Mouse (Mus musculus) kidney, embryonic 14.5 days (tissue): ENCODE data around the gene Tubb5. TPM values are rescaled to one million over a fixed set of nuclear protein-coding genes. Genes with fewer than 3 reads are reported as not detected.

Experiments
- ATAC-seq: fragments of 200-750 bp; cut with Nextera tagmentation; 2 replicates; pipeline ENCODE4 v1.8.0; 2017; ENCODE audit warnings: moderate number of reproducible peaks, mild to moderate bottlenecking, moderate TSS enrichment, moderate library complexity; ENCODE audit not compliant: low FRiP score, low TSS enrichment
- H3K27ac ChIP-seq: fragments of 300-500 bp; sonication (generic); 2 replicates; pipeline ENCODE4 v1.5.1; 2014; ENCODE audit warnings: low read depth, mild to moderate bottlenecking, low read length, moderate library complexity, mixed read lengths
- H3K27me3 ChIP-seq: fragments of 300-500 bp; sonication (generic); 2 replicates; pipeline ENCODE4 v1.6.1; 2014; ENCODE audit warnings: mild to moderate bottlenecking, low read length; ENCODE audit not compliant: control insufficient read depth, insufficient read depth
- H3K36me3 ChIP-seq: fragments of 300-500 bp; sonication (generic); 2 replicates; pipeline ENCODE4 v1.6.1; 2014; ENCODE audit warnings: low read length, mixed read lengths; ENCODE audit not compliant: control insufficient read depth, insufficient read depth
- H3K4me1 ChIP-seq: fragments of 300-500 bp; sonication (generic); 2 replicates; pipeline ENCODE4 v1.6.1; 2014; ENCODE audit warnings: low read length, mixed read lengths; ENCODE audit not compliant: control insufficient read depth, insufficient read depth
- H3K4me2 ChIP-seq: fragments of 300-500 bp; sonication (generic); replicated peaks from 2 replicates; pipeline ENCODE4 v1.6.1; 2014; ENCODE audit warnings: low read depth, mild to moderate bottlenecking, low read length
- H3K4me3 ChIP-seq: fragments of 300-500 bp; sonication (generic); 2 replicates; pipeline ENCODE4 v1.5.1; 2014; ENCODE audit warnings: mild to moderate bottlenecking, low read length
- H3K9ac ChIP-seq: fragments of 300-500 bp; sonication (generic); 2 replicates; pipeline ENCODE4 v1.6.1; 2014; ENCODE audit warnings: low read depth, mild to moderate bottlenecking, low read length, moderate library complexity
- H3K9me3 ChIP-seq: fragments of 300-500 bp; sonication (generic); 2 replicates; pipeline ENCODE4 v1.6.1; 2016; ENCODE audit warnings: low read length; ENCODE audit not compliant: control insufficient read depth
- WGBS: fragments of 180-500 bp; shearing (Covaris S2); extraction: QIAGEN DNeasy Blood & Tissue Kit; methylation state at CpG from one replicate; pipeline ENCODE4 v1.1.7; 2014; 5-methylcytosine and 5-hydroxymethylcytosine counted together
- polyA plus RNA-seq: library from polyadenylated mRNA; unstranded; fragments of >200 nt; fragmentation: Nextera tagmentation; extraction: Ambion mirVana; gene quantifications from 2 replicates; pipeline ENCODE4 v1.2.1, GENCODE M21; 2014

Tubb5 gene
- polyA plus RNA-seq, 1 experiment from 2014 or later: 1,103 TPM

- peak overlapping the region; percentile 97 for H3K4me2 ChIP-seq
- H3K27me3 ChIP-seq: no peaks in the 10 kb centered on the region
- H3K4me1 ChIP-seq: peaks cover under 1% of the 10 kb centered on the region
- 3% methylated on average over 11 of the region's 11 CpGs for WGBS
- peak overlapping the region; percentile 56 for H3K4me3 ChIP-seq
- H3K36me3 ChIP-seq: peaks cover 16% of the 10 kb centered on the region; the same call in 1 of the 2 replicates
- peak overlapping the region; percentile 79; the same call in 1 of the 2 replicates for H3K27ac ChIP-seq
- H3K9me3 ChIP-seq: no peaks in the 10 kb centered on the region
- H3K9ac ChIP-seq: peak overlapping the region; percentile 67; the same call in 1 of the 2 replicates
- ATAC-seq: no peak; the same call in 1 of the 2 replicates
Observed at GRCm38 (mm10) chr17:35822564-35822963, 15.5 kb downstream of the Tubb5 start.

GRCm38 (mm10) chr17:35821439-35822430 lies 16.4 kb downstream of the Tubb5 start, which contains the start of gene Ier3:
Ier3 (plus strand) TSS chr17:35821684.
- Histone ChIP-seq H3K4me3 (peak within 1 kb of the TSS; percentile 56), H3K36me3 (peaks cover 13% of the 10 kb centered on the region; the same call in 1 of the 2 replicates), H3K27ac (no peak within 1 kb of the TSS; the same call in 1 of the 2 replicates), H3K9ac (peak within 1 kb of the TSS; percentile 72), H3K9me3 (no peaks in the 10 kb centered on the region), H3K4me1 (peaks cover 9% of the 10 kb centered on the region), H3K4me2 (peak within 1 kb of the TSS; percentile 97), H3K27me3 (no peaks in the 10 kb centered on the region)
- WGBS: under 1% methylated on average over 60 of the region's 62 CpGs
- peak; percentile 48 for ATAC-seq

- H3K27me3 ChIP-seq: no peaks in the 10 kb centered on the region
- peaks cover under 1% of the 10 kb centered on the region; the same call in 1 of the 2 replicates for H3K36me3 ChIP-seq
- no peaks in the 10 kb centered on the region for H3K9me3 ChIP-seq
- no peak overlapping the region for H3K4me2 ChIP-seq
- 82% methylated on average over 5 of the region's 5 CpGs for WGBS
- H3K4me1 ChIP-seq: peaks cover 9% of the 10 kb centered on the region
- no peak overlapping the region for H3K27ac ChIP-seq
- H3K9ac ChIP-seq: no peak overlapping the region
- no peak overlapping the region for H3K4me3 ChIP-seq
- no peak for ATAC-seq
Observed at GRCm38 (mm10) chr17:35820111-35820510, 18.0 kb downstream of the Tubb5 start.

- no peaks in the 10 kb centered on the region for H3K27me3 ChIP-seq
- no peak overlapping the region for H3K4me2 ChIP-seq
- no peaks in the 10 kb centered on the region for H3K9me3 ChIP-seq
- H3K4me1 ChIP-seq: peaks cover 16% of the 10 kb centered on the region
- no peak overlapping the region for H3K27ac ChIP-seq
- H3K36me3 ChIP-seq: no peaks in the 10 kb centered on the region
- WGBS: 46% methylated on average over 10 of the region's 10 CpGs
- no peak for ATAC-seq
- H3K4me3 ChIP-seq: no peak overlapping the region
- no peak overlapping the region for H3K9ac ChIP-seq
Observed at GRCm38 (mm10) chr17:35817226-35817625, 20.9 kb downstream of the Tubb5 start.

- WGBS: 47% methylated on average over 10 of the region's 14 CpGs
- Histone ChIP-seq H3K4me2 (no peak overlapping the region), H3K36me3 (no peaks in the 10 kb centered on the region), H3K27ac (no peak overlapping the region), H3K27me3 (no peaks in the 10 kb centered on the region), H3K9me3 (no peaks in the 10 kb centered on the region), H3K9ac (no peak overlapping the region), H3K4me3 (no peak overlapping the region), H3K4me1 (peaks cover 16% of the 10 kb centered on the region)
- ATAC-seq: no peak
Observed at GRCm38 (mm10) chr17:35816686-35817085, 21.4 kb downstream of the Tubb5 start.

- 53% methylated on average over 7 of the region's 7 CpGs for WGBS
- Histone ChIP-seq H3K27ac (no peak overlapping the region), H3K9ac (no peak overlapping the region), H3K4me1 (peaks cover 16% of the 10 kb centered on the region), H3K9me3 (no peaks in the 10 kb centered on the region), H3K4me2 (no peak overlapping the region), H3K27me3 (no peaks in the 10 kb centered on the region), H3K36me3 (no peaks in the 10 kb centered on the region), H3K4me3 (no peak overlapping the region)
- ATAC-seq: no peak
Observed at GRCm38 (mm10) chr17:35815836-35816235, 22.3 kb downstream of the Tubb5 start.

GRCm38 (mm10) chr17:35814678-35815077 lies 23.4 kb downstream of the Tubb5 start:
- Histone ChIP-seq H3K4me3 (no peak overlapping the region), H3K36me3 (no peaks in the 10 kb centered on the region), H3K9ac (no peak overlapping the region), H3K27ac (peak overlapping the region; percentile 15; the same call in 1 of the 2 replicates), H3K27me3 (no peaks in the 10 kb centered on the region), H3K4me2 (no peak overlapping the region), H3K9me3 (no peaks in the 10 kb centered on the region), H3K4me1 (peaks cover 16% of the 10 kb centered on the region)
- ATAC-seq: no peak
- WGBS: 51% methylated on average over 6 of the region's 6 CpGs

GRCm38 (mm10) chr17:35813653-35814052 lies 24.5 kb downstream of the Tubb5 start:
- 84% methylated on average over 7 of the region's 7 CpGs for WGBS
- ATAC-seq: no peak
- H3K27ac ChIP-seq: no peak overlapping the region; the same call in 1 of the 2 replicates
- H3K4me3 ChIP-seq: no peak overlapping the region
- no peak overlapping the region for H3K4me2 ChIP-seq
- no peaks in the 10 kb centered on the region for H3K27me3 ChIP-seq
- H3K36me3 ChIP-seq: no peaks in the 10 kb centered on the region
- no peak overlapping the region for H3K9ac ChIP-seq
- no peaks in the 10 kb centered on the region for H3K9me3 ChIP-seq
- H3K4me1 ChIP-seq: peaks cover 16% of the 10 kb centered on the region

- no peaks in the 10 kb centered on the region for H3K9me3 ChIP-seq
- H3K36me3 ChIP-seq: no peaks in the 10 kb centered on the region
- H3K27ac ChIP-seq: peak overlapping the region; percentile 38; the same call in 1 of the 2 replicates
- no peak overlapping the region for H3K9ac ChIP-seq
- H3K27me3 ChIP-seq: no peaks in the 10 kb centered on the region
- ATAC-seq: peak; percentile 28; the same call in 1 of the 2 replicates
- H3K4me1 ChIP-seq: peaks cover 16% of the 10 kb centered on the region
- H3K4me2 ChIP-seq: no peak overlapping the region
- H3K4me3 ChIP-seq: no peak overlapping the region
- 64% methylated on average over 7 of the region's 7 CpGs for WGBS
Observed at GRCm38 (mm10) chr17:35813245-35813647, 24.9 kb downstream of the Tubb5 start.
